Mouse (Mus musculus) large intestine, adult 2 months (tissue): ENCODE measurements around the gene Rcc2. TPM values are rescaled to one million over a fixed set of nuclear protein-coding genes. Genes with fewer than 3 reads are reported as not detected.

Experiments
- DNase-seq: peaks from one replicate; pipeline ENCODE4 v3.0.0-alpha.2; 2012; ENCODE audit warnings: low read depth, low spot score
- WGBS: fragments of 180-500 bp; shearing (Covaris S2); methylation state at CpG from one replicate; pipeline ENCODE4 v1.1.7; 2018; 5-methylcytosine and 5-hydroxymethylcytosine counted together
- polyA plus RNA-seq: library from polyadenylated mRNA; depleted of rRNA; stranded (reverse); fragments of >200 nt; gene quantifications from 2 replicates; pipeline ENCODE4 v1.2.3, GENCODE M21; 2012

The Rcc2 gene
- polyA plus RNA-seq, 1 experiment: 52.5 TPM

DNA sequence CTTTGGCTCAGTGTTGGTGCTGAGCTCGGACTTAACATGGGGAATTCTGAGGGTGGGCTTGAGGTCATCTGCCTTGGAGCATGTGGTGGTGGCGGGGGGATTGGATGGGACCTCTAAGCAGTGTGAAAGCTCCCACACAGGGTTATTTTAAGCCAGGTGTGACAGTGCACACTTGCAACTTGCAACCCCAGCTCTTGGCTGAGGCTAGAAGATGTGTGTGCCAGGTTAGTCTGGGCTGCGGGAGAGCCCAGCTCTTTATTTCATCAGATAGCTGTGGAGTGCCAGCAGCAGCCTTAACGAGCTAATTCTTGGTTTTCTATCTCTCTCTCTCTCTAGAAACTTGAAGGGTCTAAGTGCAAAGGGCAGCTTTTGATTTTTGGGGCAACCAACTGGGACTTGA lies 7.3 kb downstream of the Rcc2 start:
- DNase-seq: no peak
- WGBS: 58% methylated on average over 4 of the region's 4 CpGs

DNA sequence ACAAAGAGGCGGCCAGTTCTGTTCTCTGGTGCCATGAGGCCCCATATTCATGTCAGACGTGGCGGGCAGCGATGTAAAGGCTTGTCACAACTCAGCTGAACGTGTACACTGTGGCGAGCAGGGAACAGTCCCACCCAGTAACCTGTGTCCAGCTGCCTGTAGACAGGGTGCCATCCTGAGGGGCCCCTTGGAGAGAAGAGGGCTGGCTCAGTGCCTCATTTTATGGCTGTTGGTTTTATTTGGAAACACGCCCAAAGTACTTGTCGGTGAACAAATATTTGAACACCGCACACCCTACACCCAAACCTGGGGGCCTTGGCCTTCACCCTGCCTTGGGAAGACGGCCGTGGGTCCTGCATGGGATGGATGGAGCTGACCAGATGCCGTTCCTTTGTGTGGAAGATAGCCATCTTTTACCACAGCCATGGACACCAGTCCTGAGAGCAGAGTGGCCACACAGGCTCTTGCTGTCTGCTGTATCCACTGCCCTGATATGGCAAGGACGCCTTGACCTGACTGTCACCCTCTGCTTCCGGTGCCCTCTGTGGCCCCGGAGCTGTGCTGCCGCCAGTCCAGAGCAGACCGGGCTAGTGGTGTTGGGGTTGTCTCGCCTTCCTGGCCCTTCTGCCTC lies 8.1 kb downstream of the Rcc2 start:
- no peak for DNase-seq
- WGBS: 29% methylated on average over 18 of the region's 18 CpGs

DNA sequence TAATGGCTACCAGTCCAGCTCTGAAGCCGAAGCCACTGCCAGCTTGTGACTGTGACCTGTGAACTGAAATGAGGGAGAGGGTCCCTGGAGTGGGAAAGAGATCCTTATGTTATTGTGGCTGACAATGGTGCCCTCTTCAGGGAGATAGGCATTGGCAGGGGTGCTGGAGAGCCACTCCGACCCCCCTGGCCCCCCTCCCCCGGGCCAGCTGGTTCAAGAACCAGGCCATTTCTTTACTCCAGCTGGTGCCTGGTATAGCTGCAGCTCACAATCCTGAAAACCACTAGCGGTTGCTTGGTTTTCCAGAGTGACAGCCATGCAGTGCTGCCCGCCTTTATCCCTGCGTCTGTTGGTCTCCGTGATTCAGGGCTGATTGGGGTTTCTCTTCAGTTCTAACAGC lies 8.8 kb downstream of the Rcc2 start:
- DNase-seq: no peak
- WGBS: 88% methylated on average over 7 of the region's 7 CpGs

DNA sequence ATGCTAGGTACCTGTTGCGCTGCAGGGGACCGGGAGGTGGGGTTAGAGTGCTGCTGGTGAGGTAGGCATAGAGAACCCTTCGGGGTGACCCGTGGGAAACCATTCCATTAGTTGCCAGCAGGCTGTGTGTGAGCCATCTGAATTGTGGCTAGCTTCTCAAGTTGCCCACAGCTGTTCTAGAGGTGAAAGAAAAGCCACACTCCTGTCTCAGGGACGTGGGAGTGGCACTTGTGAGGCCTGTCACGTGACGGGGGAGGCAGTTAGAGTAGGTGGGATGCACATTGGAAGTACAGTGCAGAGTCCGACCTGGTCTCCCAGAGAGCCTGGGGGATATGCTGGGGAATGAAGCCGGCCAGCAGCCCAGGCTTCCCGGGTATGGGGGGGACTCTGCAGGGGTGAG lies 9.3 kb downstream of the Rcc2 start:
- DNase-seq: no peak
- 91% methylated on average over 10 of the region's 10 CpGs for WGBS

DNA sequence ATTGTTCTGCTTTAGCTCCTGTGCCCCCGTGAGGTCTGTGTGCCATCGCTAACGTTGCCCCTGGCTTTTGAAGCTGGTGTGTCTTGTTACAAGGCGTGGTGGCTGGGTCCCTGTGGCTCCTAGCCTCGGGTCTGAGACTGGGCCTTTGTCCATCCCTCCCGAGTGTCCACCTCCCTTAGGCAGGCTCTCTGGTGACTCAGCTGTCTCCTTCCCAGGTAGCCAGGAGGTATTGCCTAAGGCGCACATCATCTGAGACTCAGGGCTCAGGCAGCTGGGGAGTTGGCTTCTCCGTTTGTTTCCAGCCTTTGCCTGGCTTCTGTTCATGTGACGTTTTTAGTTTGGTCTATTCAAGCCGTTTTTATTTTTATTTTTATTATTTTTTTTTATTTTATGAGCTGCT lies 10.4 kb downstream of the Rcc2 start:
- WGBS: 84% methylated on average over 10 of the region's 10 CpGs

DNA sequence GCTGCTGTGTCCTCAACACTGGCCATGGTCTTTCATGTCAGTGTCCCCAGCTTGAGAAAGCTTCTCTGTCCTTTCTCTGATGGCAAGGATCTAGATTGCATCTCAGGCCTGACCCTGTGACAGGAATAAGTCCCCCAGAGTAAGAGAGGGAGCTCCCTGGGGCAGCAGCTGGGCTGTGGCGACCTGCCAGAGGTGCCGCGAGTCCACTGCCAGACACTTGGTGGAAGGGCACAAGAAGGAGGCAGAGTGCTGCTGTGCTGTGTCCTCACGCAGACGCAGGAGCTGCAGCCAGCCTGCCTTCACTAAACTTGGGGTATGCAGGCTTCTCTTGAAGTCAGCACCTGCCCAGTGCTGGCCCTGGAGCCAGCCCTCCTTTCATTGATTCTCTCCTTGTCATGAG lies 11.0 kb downstream of the Rcc2 start:
- DNase-seq: no peak
- WGBS: 82% methylated on average over 5 of the region's 5 CpGs

More for the DNA sequence above, 10.4 kb downstream of the Rcc2 start:
- DNase-seq: no peak

DNA sequence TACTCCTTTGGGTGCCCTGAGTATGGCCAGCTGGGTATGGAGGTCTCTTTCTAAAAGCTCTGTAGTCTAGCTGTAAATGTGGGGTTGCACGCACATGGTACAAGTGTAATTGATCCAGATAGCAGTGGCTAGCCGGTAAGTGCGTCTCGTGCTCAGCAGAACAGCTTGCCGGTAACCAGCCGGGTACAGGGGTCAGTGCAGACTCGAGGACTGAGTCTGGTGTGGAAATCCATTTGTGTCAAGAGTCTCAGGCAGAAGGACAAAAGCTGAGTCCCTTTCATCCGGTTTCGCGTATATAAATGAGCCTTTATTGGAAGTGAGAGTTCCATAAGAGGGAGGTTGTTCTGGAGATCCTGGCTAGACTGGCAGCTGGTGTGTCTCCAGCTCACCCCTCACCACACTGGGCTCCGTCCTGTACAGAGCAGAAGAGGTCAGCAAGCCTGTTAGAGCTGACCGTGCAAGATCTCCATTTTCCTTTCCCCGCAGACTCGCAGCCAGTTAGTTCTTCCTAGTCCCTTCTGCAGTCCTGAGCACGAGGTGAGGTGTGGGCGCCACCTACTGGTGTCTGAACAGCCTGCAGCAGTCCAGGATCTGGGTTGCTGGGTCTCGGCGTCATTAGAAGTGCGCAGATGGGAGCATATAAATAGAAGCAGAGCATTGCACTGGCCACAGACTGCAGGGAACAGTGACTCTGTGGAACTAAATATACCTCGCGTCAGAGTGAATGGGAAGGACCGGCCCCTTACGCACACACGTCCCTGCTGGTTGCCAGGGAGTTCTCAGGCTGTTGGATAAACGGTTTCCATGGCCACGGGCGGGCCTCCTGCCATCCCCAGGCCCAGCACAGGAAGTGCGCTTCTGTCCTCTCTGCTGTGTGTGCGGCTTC lies 13.4 kb downstream of the Rcc2 start:
- 56% methylated on average over 29 of the region's 29 CpGs for WGBS
- no peak for DNase-seq

DNA sequence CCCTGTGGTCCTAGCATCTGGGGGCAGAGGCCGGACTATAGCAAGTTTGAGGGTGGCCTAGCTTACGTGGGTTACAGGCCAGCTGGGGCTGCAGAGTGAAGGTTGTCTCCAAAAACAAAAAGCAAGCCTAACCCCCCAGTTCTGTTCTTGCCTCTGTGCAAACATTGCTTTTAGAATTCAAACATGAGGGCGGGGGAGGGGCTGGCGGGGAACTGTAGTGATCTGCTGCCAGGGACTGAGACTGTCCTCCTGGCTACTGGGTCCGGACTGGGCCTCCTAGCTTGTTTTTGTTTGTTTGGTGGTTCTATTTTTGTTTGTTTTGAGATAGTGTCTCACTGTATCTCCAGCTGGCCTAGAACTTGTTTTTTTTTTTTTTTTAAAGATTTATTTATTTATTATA lies 14.2 kb downstream of the Rcc2 start:
- DNase-seq: no peak
- WGBS: 81% methylated on average over 5 of the region's 5 CpGs

DNA sequence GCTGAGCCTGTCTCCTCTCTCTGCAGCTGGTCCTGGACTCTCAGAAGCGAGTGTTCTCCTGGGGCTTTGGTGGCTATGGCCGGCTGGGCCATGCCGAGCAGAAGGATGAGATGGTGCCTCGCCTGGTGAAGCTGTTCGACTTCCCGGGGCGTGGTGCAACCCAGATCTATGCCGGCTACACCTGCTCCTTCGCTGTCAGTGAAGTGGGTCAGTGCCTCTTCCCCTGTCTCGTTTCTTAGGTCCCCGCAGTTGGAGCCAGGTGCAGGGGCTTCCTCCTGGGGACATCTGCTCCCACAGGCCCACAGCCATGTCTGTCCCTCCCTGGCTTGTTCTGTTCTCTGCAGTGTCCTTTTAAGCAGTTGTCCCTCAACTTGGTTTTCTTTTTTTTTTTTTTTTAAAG lies 16.7 kb downstream of the Rcc2 start:
- DNase-seq: no peak
- WGBS: 91% methylated on average over 11 of the region's 11 CpGs

DNA sequence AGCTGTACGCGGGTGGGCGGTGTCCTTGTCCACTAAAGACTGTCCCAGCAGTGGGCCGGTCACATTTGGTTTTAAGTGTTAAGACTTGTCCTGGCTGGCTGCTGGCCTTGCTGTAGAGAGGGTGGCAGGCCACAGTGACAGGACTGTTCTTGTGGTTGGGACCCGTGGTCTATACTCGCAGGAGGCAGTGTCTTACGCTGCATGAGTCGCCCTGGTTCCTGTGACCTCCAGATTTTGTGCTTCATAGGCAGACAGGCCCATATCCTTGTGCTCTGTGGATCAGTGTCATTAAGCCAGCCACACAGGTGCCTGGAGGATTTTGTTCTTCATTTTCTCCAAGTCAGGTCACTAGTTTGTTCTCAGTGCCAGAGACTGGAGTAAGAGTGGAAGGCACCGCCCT lies 18.1 kb downstream of the Rcc2 start:
- 95% methylated on average over 9 of the region's 9 CpGs for WGBS
- no peak for DNase-seq

DNA sequence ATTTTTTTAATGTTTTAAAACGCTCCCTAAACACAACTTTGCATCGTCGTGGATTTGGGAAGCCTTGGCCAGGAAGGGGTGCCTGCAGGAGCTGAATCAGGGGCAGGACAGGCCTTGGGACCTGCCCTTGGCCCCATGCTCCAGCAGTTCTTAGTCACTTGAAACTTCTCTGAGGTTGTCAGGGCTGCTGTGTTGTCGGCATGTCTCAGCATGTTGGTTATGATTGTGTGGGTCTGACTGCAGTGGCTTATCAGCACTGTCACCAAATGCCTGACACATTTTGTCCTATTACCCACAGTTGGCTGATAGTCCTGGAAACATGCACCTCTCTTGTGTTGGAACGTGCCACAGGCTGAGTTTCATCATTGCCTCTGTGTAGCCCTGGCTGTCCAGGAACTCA lies 19.8 kb downstream of the Rcc2 start:
- DNase-seq: no peak
- WGBS: 87% methylated on average over 5 of the region's 5 CpGs

DNA sequence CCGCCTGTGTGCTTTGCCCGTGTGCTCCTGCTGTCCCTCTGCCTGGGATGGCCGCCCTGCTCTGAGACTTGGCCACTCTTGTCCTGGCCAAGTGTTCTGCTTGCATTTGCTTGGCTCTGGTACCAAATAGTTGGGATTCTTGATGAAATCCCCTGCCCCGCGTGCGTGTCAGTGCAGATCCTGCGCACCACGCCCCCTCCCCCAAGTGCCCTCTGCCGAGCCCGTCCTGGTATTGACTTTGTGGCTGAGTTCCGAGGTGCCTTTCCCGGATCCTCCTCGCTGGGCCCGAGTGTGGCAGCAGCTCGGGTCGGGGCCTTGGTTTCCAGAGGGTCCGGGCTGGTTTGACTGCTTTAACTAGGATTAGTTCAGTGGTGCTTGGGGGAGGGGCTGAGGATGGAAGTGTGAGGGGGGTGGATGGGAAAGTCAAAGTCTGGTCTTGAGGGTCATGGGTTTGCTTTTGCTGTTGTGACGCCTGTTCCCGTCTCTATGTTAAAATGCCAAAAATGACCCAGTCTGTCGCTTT lies 21.7 kb downstream of the Rcc2 start:
- no peak for DNase-seq
- 84% methylated on average over 20 of the region's 20 CpGs for WGBS

DNA sequence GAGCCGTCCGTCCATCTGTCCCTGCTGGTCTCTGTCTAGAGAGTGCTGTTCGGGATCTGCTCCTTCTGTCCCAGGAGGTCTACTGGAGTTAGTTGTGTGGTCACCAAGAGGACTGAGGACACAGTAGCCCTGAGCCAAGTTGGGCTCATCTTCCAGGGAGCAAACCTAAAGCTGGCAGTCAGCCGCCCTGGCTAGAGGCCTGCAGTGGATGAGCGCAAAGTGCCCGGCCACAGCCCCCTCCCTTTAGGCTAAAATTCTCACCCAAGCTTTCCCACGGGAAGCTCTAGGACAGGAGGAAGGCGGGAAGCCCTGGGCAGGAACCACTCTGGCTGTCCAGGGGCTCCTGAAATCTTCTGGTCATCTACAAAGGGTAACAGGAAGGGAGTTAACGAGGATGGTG lies 22.4 kb downstream of the Rcc2 start:
- 78% methylated on average over 9 of the region's 9 CpGs for WGBS

DNA sequence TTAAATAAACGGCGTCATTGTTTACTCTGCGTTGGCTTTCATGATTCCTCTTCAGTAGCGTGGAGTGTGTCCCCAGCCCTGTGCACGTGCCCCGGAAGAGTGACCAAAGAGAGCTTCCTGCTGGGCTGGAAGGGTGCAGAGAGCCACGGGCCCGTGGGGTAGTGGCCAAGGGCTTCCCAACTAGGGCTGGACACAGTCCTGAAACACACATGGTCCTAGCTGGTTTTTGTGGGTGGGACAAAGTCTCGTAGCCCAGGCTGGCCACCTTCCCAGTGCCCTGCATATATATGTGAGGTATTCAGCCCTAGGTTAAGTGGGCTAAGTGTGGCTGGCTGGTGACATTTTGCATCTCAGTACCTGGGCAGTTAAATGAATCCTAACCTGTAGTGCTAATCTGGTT lies 22.9 kb downstream of the Rcc2 start:
- WGBS: 63% methylated on average over 9 of the region's 9 CpGs
- DNase-seq: no peak

More for the DNA sequence above, 22.4 kb downstream of the Rcc2 start:
- DNase-seq: no peak

DNA sequence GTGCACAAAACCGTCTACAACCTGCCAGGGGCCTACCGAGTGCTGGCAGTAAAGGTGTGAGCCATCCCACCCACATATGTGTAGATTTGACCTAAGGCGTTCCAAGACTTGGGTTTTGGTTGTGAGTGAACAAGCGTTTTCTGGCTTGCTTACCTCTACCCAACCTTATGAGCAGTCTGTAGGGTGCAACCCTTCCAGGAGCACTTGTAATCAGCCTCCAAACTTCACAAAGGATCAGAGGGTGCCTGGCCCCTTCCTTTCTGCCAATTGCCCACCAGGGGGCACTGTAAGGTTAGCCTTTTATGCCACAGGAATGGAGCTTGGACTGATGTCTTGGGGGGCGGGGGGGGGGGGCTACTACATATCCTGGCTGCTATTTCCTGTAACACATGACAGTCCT lies 23.5 kb downstream of the Rcc2 start:
- DNase-seq: no peak
- 60% methylated on average over 5 of the region's 5 CpGs for WGBS

DNA sequence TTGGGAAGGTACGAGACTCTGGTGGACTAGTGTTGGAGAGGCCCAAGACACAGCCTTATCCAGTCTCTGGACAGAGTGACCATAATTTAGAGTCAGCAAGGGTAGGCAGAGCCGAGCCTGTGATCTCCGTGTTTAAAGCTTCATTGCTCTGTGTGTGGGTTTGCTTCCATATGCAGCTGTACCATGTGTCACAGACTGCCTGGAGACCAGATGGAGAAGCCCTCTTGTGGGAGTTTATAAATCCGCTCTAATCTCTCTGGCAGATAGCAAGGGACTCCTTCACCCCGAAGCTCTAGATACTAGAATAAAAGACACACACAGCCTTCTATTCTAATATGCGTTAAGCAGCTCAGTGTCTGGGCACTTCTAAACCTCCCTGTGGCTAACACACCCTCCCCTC lies 24.4 kb downstream of the Rcc2 start:
- no peak for DNase-seq
- 73% methylated on average over 6 of the region's 6 CpGs for WGBS

DNA sequence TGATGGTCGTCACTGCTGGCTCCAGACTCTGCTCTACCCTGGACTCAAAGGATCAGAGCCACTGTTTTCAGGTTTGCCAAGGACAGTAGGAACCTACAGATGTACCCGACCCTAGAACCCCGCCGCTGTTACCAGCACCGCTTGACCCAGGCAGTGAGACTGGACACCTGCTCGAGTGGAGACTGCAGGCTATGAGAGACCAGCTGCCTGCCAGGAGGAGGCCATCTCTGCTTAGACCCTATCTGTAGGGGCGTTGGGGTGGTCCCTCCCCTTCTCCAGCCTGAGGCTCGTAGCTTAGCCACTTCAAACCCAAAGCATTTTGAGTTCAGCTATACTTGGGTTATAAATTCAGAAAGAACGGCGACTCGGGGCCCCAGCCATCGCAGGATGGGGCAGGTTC lies 26.6 kb downstream of the Rcc2 start:
- no peak for DNase-seq
- 84% methylated on average over 12 of the region's 12 CpGs for WGBS

DNA sequence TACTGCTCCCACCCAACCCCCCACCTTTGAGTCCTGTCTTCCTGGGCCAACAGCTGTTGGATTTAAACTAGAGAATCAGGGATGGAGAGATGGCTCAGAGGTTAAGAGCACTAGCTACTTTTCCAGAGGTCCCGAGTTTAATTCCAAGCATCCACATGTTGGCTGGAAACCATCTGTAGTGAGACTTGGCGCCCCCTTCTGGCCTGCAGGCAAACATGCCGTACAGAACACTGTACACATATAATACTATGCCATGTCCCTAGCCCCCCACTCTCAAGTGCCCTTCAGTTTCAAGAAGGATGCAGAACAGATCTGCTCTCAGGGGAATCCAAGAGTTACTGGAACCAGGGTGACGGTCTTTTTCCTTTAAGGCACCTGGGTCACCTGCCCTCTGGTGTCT lies 31.3 kb downstream of the Rcc2 start:
- DNase-seq: no peak
- WGBS: 82% methylated on average over 4 of the region's 4 CpGs

DNA sequence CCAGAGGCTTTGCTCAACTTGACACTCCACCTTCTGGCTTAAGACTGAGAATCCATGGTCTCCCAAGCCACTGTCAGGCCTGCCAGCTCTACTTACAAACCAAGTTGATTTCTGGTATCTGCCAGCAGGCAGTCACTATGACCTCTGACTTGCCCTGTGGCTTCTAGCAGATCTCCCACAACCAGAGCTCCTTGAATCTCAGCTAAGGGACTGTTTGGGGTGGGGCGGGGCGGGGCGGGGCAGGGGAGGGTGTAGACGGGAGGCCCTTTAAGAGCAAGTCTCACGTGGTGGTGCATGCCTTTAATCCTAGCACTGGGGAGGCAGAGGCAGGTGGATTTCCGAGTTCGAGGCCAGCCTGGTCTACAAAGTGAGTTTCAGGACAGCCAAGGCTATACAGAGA lies 32.5 kb downstream of the Rcc2 start:
- no peak for DNase-seq
- 42% methylated on average over 7 of the region's 7 CpGs for WGBS

DNA sequence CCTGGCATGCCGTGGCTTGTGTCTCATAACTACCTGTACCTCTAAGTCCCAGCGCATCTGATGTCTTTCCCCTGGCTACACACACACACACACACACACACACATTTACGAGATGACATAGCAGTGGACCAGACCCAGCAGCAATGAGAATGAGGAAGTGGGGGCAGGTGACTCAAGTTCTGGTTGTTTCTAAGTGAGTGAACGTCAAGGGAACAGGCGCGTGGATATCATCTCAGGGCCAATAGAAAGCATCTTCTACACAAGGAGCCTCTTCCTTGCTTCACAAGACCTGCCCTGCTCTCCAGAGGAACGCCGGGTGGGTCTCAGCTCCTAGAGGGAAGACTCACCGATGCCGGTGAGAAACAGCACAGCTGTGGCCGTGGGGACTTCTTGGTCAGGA lies 40.3 kb downstream of the Rcc2 start:
- 65% methylated on average over 11 of the region's 11 CpGs for WGBS
- DNase-seq: no peak

DNA sequence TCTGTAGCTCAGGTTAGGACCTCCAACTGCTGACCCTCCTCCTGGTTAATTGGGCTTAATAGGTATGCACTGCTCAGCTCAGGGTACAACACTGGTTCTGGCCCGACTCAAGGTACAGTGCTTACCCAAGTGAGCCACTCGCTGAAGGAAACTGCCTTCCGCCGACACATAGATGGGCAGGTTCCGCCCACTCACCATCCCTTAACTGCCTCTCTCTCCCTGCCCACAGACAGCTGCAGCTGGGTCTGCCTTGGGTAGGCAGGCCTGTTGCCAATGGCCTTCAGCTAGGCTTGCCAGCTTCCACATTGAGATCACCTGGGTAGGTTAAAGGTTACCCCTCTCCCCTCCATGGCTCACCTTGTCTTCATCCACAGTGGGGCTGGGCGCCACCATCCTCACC lies 41.1 kb downstream of the Rcc2 start:
- 65% methylated on average over 6 of the region's 6 CpGs for WGBS
- DNase-seq: no peak
